15 mouse cellular contexts compared by ENCODE assay signal in the genomic region with DNA sequence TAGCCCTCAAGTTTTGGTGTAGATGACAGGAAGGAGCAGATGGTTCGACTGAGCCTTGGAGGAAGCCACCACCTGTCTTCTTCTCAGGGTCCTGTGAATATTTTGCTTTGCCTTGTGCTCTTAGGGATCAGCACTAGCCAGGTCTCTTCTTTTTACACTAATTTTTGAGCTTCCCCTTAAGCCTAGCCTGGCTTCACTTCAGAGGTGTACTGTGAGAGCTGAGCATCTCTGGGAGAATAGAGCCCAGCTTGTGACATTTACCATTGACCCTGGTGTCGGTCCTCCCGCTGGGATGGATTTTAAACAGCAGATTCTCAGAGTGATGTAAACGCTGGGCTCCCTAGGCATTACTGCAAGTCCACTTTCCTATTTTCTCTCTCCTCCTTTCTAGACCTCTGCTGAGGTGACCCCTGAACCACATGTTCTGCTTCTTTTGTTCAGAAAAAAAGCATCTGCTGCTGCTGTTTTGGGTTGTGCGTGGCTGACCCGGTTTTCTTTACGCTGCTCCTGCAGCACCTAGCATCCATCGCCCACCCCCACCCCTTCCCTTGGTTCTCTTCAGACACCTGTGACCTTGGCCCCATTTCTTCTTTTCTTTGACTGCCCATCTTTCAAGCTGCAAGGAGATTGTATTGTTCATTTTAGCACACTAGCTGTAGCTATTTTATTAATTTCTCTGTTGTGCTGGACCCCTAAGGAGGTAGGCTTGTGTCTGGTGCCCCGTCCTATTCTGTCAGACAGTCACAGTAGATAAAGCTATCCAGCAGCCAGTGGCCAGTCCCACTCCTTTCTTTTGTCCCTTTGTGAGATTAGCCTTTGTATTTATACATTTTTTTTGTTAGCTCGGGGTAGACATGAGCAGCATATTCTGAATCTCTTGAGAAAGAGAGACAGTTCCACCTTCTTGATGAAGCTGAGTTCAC. TPM values are rescaled to one million over a fixed set of nuclear protein-coding genes. Genes with fewer than 3 reads are reported as not detected.
A peak's percentile ranks its signal among the peaks of the same experiment; 100 is the strongest.
DNase-seq lines count a peak whose midpoint lies in the region; ATAC-seq lines count a peak whose summit lies in the region.
"Had no signal": no experiment of that assay in that cellular context is flagged by ENCODE, and none has a peak within 500 bp of the region (broad histone marks: within the 10 kb centered on the region; RNA-seq: fewer than 3 reads in every experiment).

No protein-coding gene starts in this region.

- no peaks in the 10 kb centered on the region for H3K27me3 ChIP-seq in embryonic facial prominence, embryonic 14.5 days (replicated peaks; ENCODE audit: control insufficient read depth, insufficient read depth, low read length)
- H3K27me3 ChIP-seq in embryonic facial prominence, embryonic 10.5 days (replicated peaks; ENCODE audit: low read depth, poor library complexity, severe bottlenecking), result no peaks in the 10 kb centered on the region
- H3K27me3 ChIP-seq in midbrain, embryonic 12.5 days, result no peaks in the 10 kb centered on the region
- H3K27me3 ChIP-seq: liver, embryonic 13.5 days had no signal

- H3K4me1 ChIP-seq in embryonic facial prominence, embryonic 14.5 days (ENCODE audit: control insufficient read depth, insufficient read depth, low read length), result no peaks in the 10 kb centered on the region
- H3K4me1 ChIP-seq in embryonic facial prominence, embryonic 10.5 days, result peaks cover 5% of the 10 kb centered on the region; the same call in 1 of the 2 replicates
- peaks cover 7% of the 10 kb centered on the region; the same call in 1 of the 2 replicates for H3K4me1 ChIP-seq in midbrain, embryonic 12.5 days
- H3K4me1 ChIP-seq: liver, embryonic 13.5 days had no signal

- intact Hi-C loops in left cerebral cortex, postnatal 36 days (cut with DNase I), result no loop called here

- 58% methylated on average over 10 of the region's 10 CpGs for WGBS in embryonic facial prominence, embryonic 14.5 days
- 57% methylated on average over 10 of the region's 10 CpGs for WGBS in embryonic facial prominence, embryonic 10.5 days
- WGBS in midbrain, embryonic 12.5 days, result 24% methylated on average over 10 of the region's 10 CpGs

- H3K9ac ChIP-seq in embryonic facial prominence, embryonic 14.5 days (ENCODE audit: low read depth, low read length), result no peak overlapping the region
- H3K9ac ChIP-seq in midbrain, embryonic 12.5 days (replicated peaks), result no peak overlapping the region
- H3K9ac ChIP-seq: liver, embryonic 13.5 days had no signal

- ATAC-seq in embryonic facial prominence, embryonic 14.5 days (ENCODE audit: low read depth), result peak; percentile 33; the same call in 1 of the 2 replicates
- 0 out of 2 replicates have a peak, but pooled peaks have one; percentile 16 for ATAC-seq in midbrain, embryonic 12.5 days (ENCODE audit: low FRiP score, low read depth)

- DNase-seq in embryonic facial prominence, embryonic 14.5 days (ENCODE audit: low spot score), result peak; percentile 14
- no peak for DNase-seq in embryonic facial prominence, embryonic 10.5 days (ENCODE audit: low spot score)
- DNase-seq in brain, adult 2 months (ENCODE audit: low read depth, low spot score), result peak; percentile 80
- DNase-seq in cerebellum, adult 9-10 months, result peak; percentile 63
- no peak for DNase-seq in adrenal gland, postnatal 10 days
- DNase-seq in left cerebral cortex, postnatal 36 days (ENCODE audit: low spot score in 2 of 2), result no peak
- no peak for DNase-seq in thymus, postnatal 0 days (ENCODE audit: low spot score)
- DNase-seq: heart, adult 18-20 months; kidney, adult 8-10 months; left cerebral cortex, postnatal 4 days; liver, embryonic 13.5 days; right cerebral cortex, postnatal 25 days had no signal

- H3K27ac ChIP-seq in embryonic facial prominence, embryonic 14.5 days (replicated peaks; ENCODE audit: low read depth, low read length), result no peak overlapping the region
- H3K27ac ChIP-seq in embryonic facial prominence, embryonic 10.5 days (replicated peaks), result no peak overlapping the region
- H3K27ac ChIP-seq in midbrain, embryonic 12.5 days (replicated peaks), result 0 out of 2 replicates have a peak overlapping the region, but pooled peaks have one; percentile 7
- H3K27ac ChIP-seq: liver, embryonic 13.5 days had no signal

- H3K4me2 ChIP-seq in embryonic facial prominence, embryonic 14.5 days (ENCODE audit: low read depth, low read length), result no peak overlapping the region
- H3K4me2 ChIP-seq in midbrain, embryonic 12.5 days (replicated peaks), result no peak overlapping the region
- H3K4me2 ChIP-seq: liver, embryonic 13.5 days had no signal

- no peaks in the 10 kb centered on the region for H3K36me3 ChIP-seq in embryonic facial prominence, embryonic 14.5 days (ENCODE audit: control insufficient read depth, insufficient read depth, low read length)
- H3K36me3 ChIP-seq in embryonic facial prominence, embryonic 10.5 days (replicated peaks), result no peaks in the 10 kb centered on the region
- H3K36me3 ChIP-seq in midbrain, embryonic 12.5 days, result no peaks in the 10 kb centered on the region
- H3K36me3 ChIP-seq: liver, embryonic 13.5 days had no signal

- no peaks in the 10 kb centered on the region for H3K9me3 ChIP-seq in embryonic facial prominence, embryonic 14.5 days (ENCODE audit: control insufficient read depth, low read length)
- H3K9me3 ChIP-seq in embryonic facial prominence, embryonic 10.5 days, result no peaks in the 10 kb centered on the region
- no peaks in the 10 kb centered on the region for H3K9me3 ChIP-seq in midbrain, embryonic 12.5 days
- H3K9me3 ChIP-seq: liver, embryonic 13.5 days had no signal

- H3K4me3 ChIP-seq in embryonic facial prominence, embryonic 14.5 days (ENCODE audit: low read depth, low read length), result no peak overlapping the region
- no peak overlapping the region for H3K4me3 ChIP-seq in embryonic facial prominence, embryonic 10.5 days
- H3K4me3 ChIP-seq in midbrain, embryonic 12.5 days, result no peak overlapping the region
- H3K4me3 ChIP-seq: liver, embryonic 13.5 days had no signal

RNA-seq across cellular contexts. Expression of gene Scg2, which starts 38.6 kb away (rescaled TPM):
- polyA plus RNA-seq in embryonic facial prominence, embryonic 14.5 days (2014; fragmentation: Nextera tagmentation; extraction: Ambion mirVana), result 9.7 and 10.7 TPM in 2 replicates
- polyA plus RNA-seq in embryonic facial prominence, embryonic 10.5 days (2016; fragmentation: Nextera tagmentation; extraction: Ambion mirVana), result 0.98 and 1.4 TPM in 2 replicates
- polyA plus RNA-seq in midbrain, embryonic 12.5 days (2016; fragmentation: Nextera tagmentation; extraction: Ambion mirVana), result 10.4 and 11.0 TPM in 2 replicates
- 100 to 1,000 TPM; 331 to 377 TPM for total RNA-seq in adrenal gland, postnatal 10 days (2021)
- total RNA-seq in left cerebral cortex, postnatal 36 days (2021), result 100 to 1,000 TPM; 217 to 221 TPM
- polyA plus RNA-seq in thymus, postnatal 0 days (2015; fragmentation: Nextera tagmentation; extraction: Ambion mirVana), result 0.49 and 0.75 TPM in 2 replicates
- total RNA-seq: heart, adult 18-20 months; megakaryocyte progenitor cell, adult 5-6 weeks had no signal
- polyA plus RNA-seq: testis, adult 2 months had no signal

Comparison
In these comparisons a context has a peak if more than half of its experiments do, and no peak if none do; other contexts are left out.
1. DNase-seq: peak in embryonic facial prominence, embryonic 14.5 days (single experiment), brain, adult 2 months (single experiment) and cerebellum, adult 9-10 months (single experiment); none in embryonic facial prominence, embryonic 10.5 days (single experiment), adrenal gland, postnatal 10 days (single experiment), left cerebral cortex, postnatal 36 days (0 of 2) and thymus, postnatal 0 days (single experiment).